Mouse (Mus musculus) cortical plate, adult 2 months (tissue): ENCODE measurements around the gene Cenpp. TPM values are rescaled to one million over a fixed set of nuclear protein-coding genes. Genes with fewer than 3 reads are reported as not detected.

Source experiments
- H3K27ac ChIP-seq: fragments of 200-500 bp; 2 replicates; pipeline ENCODE4 v1.5.1; 2012; ENCODE audit warnings: low read length, control low read depth, inconsistent platforms; ENCODE audit not compliant: insufficient read depth
- H3K4me1 ChIP-seq: fragments of 200-500 bp; 2 replicates; pipeline ENCODE4 v1.6.1; 2011; ENCODE audit warnings: low read length; ENCODE audit not compliant: control insufficient read depth, insufficient read depth
- H3K4me3 ChIP-seq: fragments of 200-500 bp; 2 replicates; pipeline ENCODE4 v1.5.1; 2011; ENCODE audit warnings: mild to moderate bottlenecking, low read length, control low read depth; ENCODE audit not compliant: insufficient read depth
- CTCF ChIP-seq: fragments of 200-500 bp; IDR thresholded peaks from 2 replicates; pipeline ENCODE4 v1.5.1; 2011; ENCODE audit warnings: mild to moderate bottlenecking, control low read depth, low read length; ENCODE audit not compliant: insufficient read depth; ENCODE audit errors: extremely low read depth
- POLR2A ChIP-seq: fragments of 200-500 bp; IDR thresholded peaks from 2 replicates; pipeline ENCODE4 v1.6.1; 2011; ENCODE audit warnings: mild to moderate bottlenecking, low read length, control low read depth; ENCODE audit not compliant: insufficient read depth; ENCODE audit errors: extremely low read depth
- polyA plus RNA-seq: library from polyadenylated mRNA; depleted of rRNA; stranded (reverse); fragments of >200 nt; gene quantifications from 2 replicates; pipeline ENCODE4 v1.2.3, GENCODE M21; 2012; rRNA removed

The Cenpp gene
- polyA plus RNA-seq, 1 experiment: 0.92 TPM

GRCm38 (mm10) chr13:49435745-49436144 lies 216.8 kb downstream of the Cenpp start:
- H3K4me1 ChIP-seq: peaks cover 6% of the 10 kb centered on the region; the same call in 1 of the 2 replicates
- H3K27ac ChIP-seq: peak overlapping the region; percentile 41; the same call in 1 of the 2 replicates
- no peak overlapping the region for H3K4me3 ChIP-seq
- TF ChIP-seq POLR2A (no peak), CTCF (no peak)

DNA sequence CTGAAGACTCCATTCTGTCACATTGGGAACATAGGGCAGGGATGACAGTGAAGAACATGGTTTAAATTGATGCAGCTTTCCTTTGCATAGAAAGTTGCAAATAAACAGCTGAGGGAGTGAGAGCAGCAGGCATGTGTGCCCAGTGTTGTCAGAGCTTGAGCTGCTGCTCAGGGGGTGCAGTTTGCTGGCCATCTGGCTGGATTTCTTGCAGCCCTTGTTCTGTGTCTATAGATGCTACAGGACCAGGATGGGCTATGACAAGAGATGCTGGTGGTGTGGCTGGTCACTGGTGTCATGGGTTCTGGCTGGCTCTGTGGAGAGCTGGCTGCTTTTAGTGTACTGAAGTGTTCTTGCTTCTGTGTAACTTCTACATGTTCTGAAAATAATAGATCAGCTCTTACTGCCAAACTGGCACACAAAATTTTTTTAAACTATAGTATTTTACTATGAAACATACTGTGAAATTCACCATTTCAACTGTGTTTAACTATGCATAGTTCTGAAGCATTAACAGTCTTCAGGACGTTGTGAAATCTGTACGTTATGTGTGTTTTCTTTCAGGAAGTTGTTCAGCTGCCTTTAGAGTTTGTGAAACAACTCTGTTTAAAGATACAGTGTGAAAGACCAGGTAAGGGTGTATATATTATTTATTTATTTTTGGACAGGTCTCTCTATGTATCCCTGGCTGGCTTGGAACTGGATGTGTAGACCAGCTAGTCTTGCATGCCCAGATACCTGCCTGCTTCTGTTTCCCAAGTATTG lies 219.1 kb downstream of the Cenpp start:
- H3K4me3 ChIP-seq: no peak overlapping the region
- no peak for TF ChIP-seq POLR2A
- no peak for TF ChIP-seq CTCF
- peaks cover 7% of the 10 kb centered on the region; the same call in 1 of the 2 replicates for H3K4me1 ChIP-seq
- no peak overlapping the region for H3K27ac ChIP-seq

DNA sequence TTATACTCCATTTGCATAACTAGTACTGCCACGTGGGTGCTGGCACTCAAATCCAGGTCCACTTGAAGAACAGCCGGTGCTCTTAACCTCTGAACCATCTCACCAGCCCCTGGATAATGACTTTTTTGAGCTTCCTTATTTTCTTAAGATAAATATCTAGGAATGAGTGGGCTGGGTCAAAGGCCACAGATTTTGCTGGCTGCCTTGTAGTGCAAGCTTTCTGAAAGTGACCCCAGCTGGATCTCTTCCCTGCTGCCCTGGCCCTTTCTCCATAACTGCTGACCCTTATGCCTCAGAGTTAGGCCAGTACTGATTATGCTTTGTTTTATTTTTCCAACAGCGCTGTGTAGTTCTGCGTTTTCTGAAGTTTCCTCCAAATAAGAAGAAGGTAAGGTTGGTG lies 222.1 kb downstream of the Cenpp start:
- Histone ChIP-seq H3K4me3 (no peak overlapping the region), H3K27ac (no peak overlapping the region), H3K4me1 (peaks cover 9% of the 10 kb centered on the region; the same call in 1 of the 2 replicates)
- TF ChIP-seq POLR2A (no peak), CTCF (no peak)

GRCm38 (mm10) chr13:49428042-49428675 lies 224.4 kb downstream of the Cenpp start:
- no peak overlapping the region for H3K27ac ChIP-seq
- TF ChIP-seq CTCF (no peak), POLR2A (no peak)

GRCm38 (mm10) chr13:49426736-49427135 lies 225.8 kb downstream of the Cenpp start:
- TF ChIP-seq CTCF: no peak
- TF ChIP-seq POLR2A: no peak
- no peak overlapping the region for H3K4me3 ChIP-seq
- H3K27ac ChIP-seq: peak overlapping the region; percentile 12; the same call in 1 of the 2 replicates
- H3K4me1 ChIP-seq: peaks cover 14% of the 10 kb centered on the region

More at GRCm38 (mm10) chr13:49428042-49428675, 224.4 kb downstream of the Cenpp start:
- Histone ChIP-seq H3K4me3 (no peak overlapping the region), H3K4me1 (peaks cover 6% of the 10 kb centered on the region; the same call in 1 of the 2 replicates)

DNA sequence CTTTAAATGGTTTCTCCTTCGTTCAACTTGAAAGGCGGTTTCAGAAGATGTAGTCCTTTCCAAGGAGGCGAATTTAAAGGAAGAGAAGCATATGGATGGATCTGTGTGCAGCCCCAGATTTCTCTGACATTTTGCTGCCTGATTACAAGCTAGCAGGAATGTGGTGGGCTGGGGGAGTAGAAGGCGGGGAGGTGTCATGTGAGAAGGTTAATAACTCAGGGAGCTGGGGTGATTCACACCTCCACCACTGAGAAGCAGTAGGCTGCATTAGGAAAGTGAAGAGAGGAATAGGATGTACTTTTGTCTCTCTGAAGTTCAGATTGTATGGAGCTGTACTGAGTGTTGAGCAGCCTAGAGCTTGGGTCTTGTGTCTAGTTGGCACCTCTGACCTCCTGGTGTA lies 230.6 kb downstream of the Cenpp start:
- H3K27ac ChIP-seq: no peak overlapping the region
- H3K4me1 ChIP-seq: peaks cover 10% of the 10 kb centered on the region
- TF ChIP-seq POLR2A: no peak
- TF ChIP-seq CTCF: no peak
- peak overlapping the region; percentile 96 for H3K4me3 ChIP-seq

GRCm38 (mm10) chr13:49421606-49421917 lies 231.0 kb downstream of the Cenpp start:
- H3K4me3 ChIP-seq: peak overlapping the region; percentile 96
- TF ChIP-seq POLR2A: no peak
- H3K4me1 ChIP-seq: peaks cover 8% of the 10 kb centered on the region
- no peak overlapping the region for H3K27ac ChIP-seq

DNA sequence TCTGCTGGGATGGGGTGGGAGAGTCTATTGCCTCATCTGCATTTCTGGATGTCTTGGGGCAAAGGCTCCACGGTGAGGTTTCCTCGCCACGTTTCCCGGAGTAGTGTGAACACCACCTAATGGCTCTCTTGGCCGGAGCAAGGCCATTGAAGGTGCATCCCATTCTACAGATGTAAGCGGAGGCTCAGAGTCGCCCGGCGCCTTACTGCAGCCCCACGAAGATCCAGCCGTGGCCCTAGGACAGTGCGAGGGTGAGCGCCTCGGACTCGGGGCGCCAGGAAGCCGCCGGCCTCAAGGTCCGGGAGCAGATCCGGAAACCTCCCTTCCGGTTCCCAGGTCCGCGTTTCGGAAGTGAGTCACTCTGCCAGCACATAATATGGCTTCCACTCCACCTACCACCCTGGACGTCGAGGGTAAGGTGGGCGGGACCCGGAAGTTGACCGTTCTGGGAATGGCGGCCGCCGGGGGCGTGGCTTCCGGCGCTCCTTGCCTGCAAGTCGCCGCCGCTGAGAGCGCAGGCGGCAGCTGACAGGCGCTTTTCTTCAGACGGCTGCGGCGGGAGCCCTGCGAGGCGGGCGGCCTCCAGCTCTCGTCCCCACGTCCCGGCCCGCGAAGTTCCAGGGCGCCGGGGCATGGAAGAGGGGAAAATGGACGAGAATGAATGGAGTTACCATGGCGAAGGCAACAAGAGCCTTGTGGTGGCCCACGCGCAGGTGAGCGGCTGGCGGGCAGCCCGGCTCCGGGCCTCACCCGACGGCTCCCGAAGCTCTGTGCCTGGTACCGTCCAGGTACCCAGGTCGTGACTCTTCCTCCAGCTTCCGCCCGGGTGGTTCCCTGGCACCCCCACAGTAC lies 231.6 kb downstream of the Cenpp start, which contains the start of gene Ippk:
TSS of gene Ippk (plus strand) at position 496 of the 852 bp plus-strand sequence.
- H3K4me1 ChIP-seq: peaks cover 8% of the 10 kb centered on the region
- TF ChIP-seq CTCF (no peak), POLR2A (peak; percentile 91; the same call in 1 of the 2 replicates)
- peak within 1 kb of the TSS; percentile 96 for H3K4me3 ChIP-seq
- H3K27ac ChIP-seq: peak within 1 kb of the TSS; percentile 43

Other genes starting within 250 kb of the Cenpp start
- gene Ippk, start 231.5 kb downstream of the Cenpp start, polyA plus RNA-seq: 11.2 and 12.3 TPM in 2 replicates
- gene Tes3-ps, start 159.5 kb downstream of the Cenpp start, polyA plus RNA-seq: 0.38 and 0.40 TPM in 2 replicates
- gene Ecm2, start 148.0 kb downstream of the Cenpp start, polyA plus RNA-seq: 3.5 and 3.8 TPM in 2 replicates
- gene Aspn, start 108.3 kb downstream of the Cenpp start, polyA plus RNA-seq: 1.2 TPM in 2 replicates
- gene Omd, start 70.3 kb downstream of the Cenpp start, polyA plus RNA-seq: 1.6 and 1.9 TPM in 2 replicates
- gene Ogn, start 44.7 kb downstream of the Cenpp start, polyA plus RNA-seq: 5.7 and 7.6 TPM in 2 replicates
- 10.6 and 11.3 TPM in 2 replicates for gene Nol8, start 293 bp upstream of the Cenpp start, polyA plus RNA-seq
- gene Iars, start 29.3 kb upstream of the Cenpp start, polyA plus RNA-seq: 36.0 and 37.5 TPM in 2 replicates
- not detected in 2 replicates for gene Gm30302, start 146.2 kb upstream of the Cenpp start, polyA plus RNA-seq